Mouse (Mus musculus): Measurements from ENCODE around the gene Ccdc69. TPM values are rescaled to one million over a fixed set of nuclear protein-coding genes. Genes with fewer than 3 reads are reported as not detected.

The Ccdc69 gene
- polyA plus RNA-seq, 1 experiment from 2014 or later = 0.88 TPM

DNA sequence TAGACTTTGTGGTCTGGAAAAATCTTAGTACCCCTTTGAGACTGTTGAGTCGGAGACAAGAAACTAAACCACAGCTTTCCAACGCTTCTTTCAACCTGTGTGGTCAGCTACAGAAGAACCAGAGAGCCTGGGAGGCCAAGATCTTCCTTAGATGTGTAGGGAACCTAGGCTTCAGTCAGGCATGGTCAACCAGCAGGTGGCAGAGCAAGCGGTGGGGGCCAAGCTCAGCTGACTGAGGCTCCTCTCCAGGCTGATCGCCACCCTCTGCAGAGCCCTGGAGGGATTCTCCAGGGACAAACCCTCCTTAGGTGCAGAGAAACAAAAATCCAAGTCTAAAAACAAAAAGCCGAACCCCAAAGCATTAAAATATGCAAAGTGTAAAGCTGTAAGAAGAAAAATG is 31.3 kb downstream of the Ccdc69 start:
- WGBS = 57% methylated on average over 5 of the region's 5 CpGs
- Histone ChIP-seq H3K4me2 (ENCODE audit: low read depth, severe bottlenecking) (no peak overlapping the region), H3K27me3 (ENCODE audit: control insufficient read depth, insufficient read depth, low read length) (no peaks in the 10 kb centered on the region), H3K27ac (replicated peaks; ENCODE audit: low read depth, low read length) (no peak overlapping the region), H3K4me3 (ENCODE audit: low read depth, low read length) (no peak overlapping the region), H3K36me3 (ENCODE audit: control insufficient read depth, insufficient read depth, low read length) (no peaks in the 10 kb centered on the region), H3K4me1 (ENCODE audit: control insufficient read depth, insufficient read depth, low read length) (no peaks in the 10 kb centered on the region), H3K9ac (ENCODE audit: low read length) (no peak overlapping the region), H3K9me3 (ENCODE audit: control insufficient read depth, low read length) (no peaks in the 10 kb centered on the region)
- no peak for DNase-seq (ENCODE audit: low spot score)
- no peak for ATAC-seq (ENCODE audit: insufficient number of reproducible peaks, low FRiP score, low TSS enrichment, low read depth)

DNA sequence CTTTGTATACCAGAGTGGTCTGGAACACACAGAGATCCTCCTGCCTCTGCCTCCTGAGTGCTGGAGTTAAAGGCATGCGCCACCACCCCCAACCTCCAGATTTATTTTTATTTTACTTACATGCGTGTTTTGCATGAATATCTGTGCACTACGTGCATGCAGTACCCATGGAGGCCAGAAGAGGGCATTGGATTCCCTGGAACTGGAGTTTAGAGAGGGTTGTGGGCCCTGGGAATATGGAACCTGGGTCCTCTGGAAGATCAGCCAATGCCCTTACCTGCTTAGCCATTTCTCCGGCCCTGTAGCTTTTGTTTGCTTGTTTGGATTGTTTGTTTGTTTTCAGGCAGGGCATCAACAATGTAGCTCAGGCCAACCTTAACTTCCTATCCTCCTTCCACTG is 36.6 kb downstream of the Ccdc69 start:
- H3K9ac ChIP-seq (ENCODE audit: low read length) = no peak overlapping the region
- no peaks in the 10 kb centered on the region for H3K27me3 ChIP-seq (ENCODE audit: control insufficient read depth, insufficient read depth, low read length)
- 84% methylated on average over 4 of the region's 4 CpGs for WGBS
- DNase-seq (ENCODE audit: low spot score) (peak; percentile 28), ATAC-seq (ENCODE audit: insufficient number of reproducible peaks, low FRiP score, low TSS enrichment, low read depth) (no peak)
- H3K4me3 ChIP-seq (ENCODE audit: low read depth, low read length) = no peak overlapping the region
- H3K4me2 ChIP-seq (ENCODE audit: low read depth, severe bottlenecking) = no peak overlapping the region
- H3K36me3 ChIP-seq (ENCODE audit: control insufficient read depth, insufficient read depth, low read length) = no peaks in the 10 kb centered on the region
- H3K4me1 ChIP-seq (ENCODE audit: control insufficient read depth, insufficient read depth, low read length) = no peaks in the 10 kb centered on the region
- H3K9me3 ChIP-seq (ENCODE audit: control insufficient read depth, low read length) = no peaks in the 10 kb centered on the region
- H3K27ac ChIP-seq (replicated peaks; ENCODE audit: low read depth, low read length) = no peak overlapping the region

DNA sequence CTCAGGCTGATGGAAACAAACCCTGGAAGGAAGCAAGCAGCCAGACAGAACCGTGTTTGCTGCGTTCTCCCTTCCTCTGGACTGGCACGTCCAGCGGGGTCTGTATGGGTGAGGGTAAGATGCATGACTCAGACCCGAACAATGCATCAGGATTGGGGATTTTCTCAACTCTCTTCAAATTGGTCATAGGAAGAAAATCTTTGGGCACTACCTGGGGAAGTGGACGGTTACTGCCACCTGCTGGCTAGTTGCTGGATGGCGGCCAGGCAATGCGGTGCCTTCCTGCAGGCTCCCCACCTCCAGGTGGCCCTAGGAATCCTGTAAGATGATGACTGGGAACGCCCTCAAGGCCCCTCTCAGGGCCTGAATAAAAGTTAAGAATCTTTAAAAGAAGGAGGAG is 38.3 kb downstream of the Ccdc69 start:
- Histone ChIP-seq H3K27me3 (ENCODE audit: control insufficient read depth, insufficient read depth, low read length) (no peaks in the 10 kb centered on the region), H3K4me3 (ENCODE audit: low read depth, low read length) (no peak overlapping the region), H3K27ac (replicated peaks; ENCODE audit: low read depth, low read length) (no peak overlapping the region), H3K9ac (ENCODE audit: low read length) (no peak overlapping the region), H3K36me3 (ENCODE audit: control insufficient read depth, insufficient read depth, low read length) (no peaks in the 10 kb centered on the region), H3K4me1 (ENCODE audit: control insufficient read depth, insufficient read depth, low read length) (no peaks in the 10 kb centered on the region), H3K9me3 (ENCODE audit: control insufficient read depth, low read length) (no peaks in the 10 kb centered on the region), H3K4me2 (ENCODE audit: low read depth, severe bottlenecking) (no peak overlapping the region)
- peak; percentile 88 for DNase-seq (ENCODE audit: low spot score)
- WGBS = 10% methylated on average over 9 of the region's 9 CpGs
- no peak for ATAC-seq (ENCODE audit: insufficient number of reproducible peaks, low FRiP score, low TSS enrichment, low read depth)

GRCm38 (mm10) chr11:55036601-55037000 is 41.3 kb downstream of the Ccdc69 start:
- 17% methylated on average over 3 of the region's 3 CpGs for WGBS
- no peak overlapping the region for H3K27ac ChIP-seq (replicated peaks; ENCODE audit: low read depth, low read length)
- H3K9ac ChIP-seq (ENCODE audit: low read length) = no peak overlapping the region
- no peak overlapping the region for H3K4me2 ChIP-seq (ENCODE audit: low read depth, severe bottlenecking)
- ATAC-seq (ENCODE audit: insufficient number of reproducible peaks, low FRiP score, low TSS enrichment, low read depth) (no peak), DNase-seq (ENCODE audit: low spot score) (no peak)
- no peaks in the 10 kb centered on the region for H3K9me3 ChIP-seq (ENCODE audit: control insufficient read depth, low read length)
- no peaks in the 10 kb centered on the region for H3K27me3 ChIP-seq (ENCODE audit: control insufficient read depth, insufficient read depth, low read length)
- no peaks in the 10 kb centered on the region for H3K36me3 ChIP-seq (ENCODE audit: control insufficient read depth, insufficient read depth, low read length)
- H3K4me3 ChIP-seq (ENCODE audit: low read depth, low read length) = no peak overlapping the region
- peaks cover 8% of the 10 kb centered on the region; the same call in 1 of the 2 replicates for H3K4me1 ChIP-seq (ENCODE audit: control insufficient read depth, insufficient read depth, low read length)

- H3K36me3 ChIP-seq (ENCODE audit: control insufficient read depth, insufficient read depth, low read length) = no peaks in the 10 kb centered on the region
- H3K27ac ChIP-seq (replicated peaks; ENCODE audit: low read depth, low read length) = peak within 1 kb of the TSS; percentile 55; the same call in 1 of the 2 replicates
- H3K27me3 ChIP-seq (ENCODE audit: control insufficient read depth, insufficient read depth, low read length) = no peaks in the 10 kb centered on the region
- H3K9me3 ChIP-seq (ENCODE audit: control insufficient read depth, low read length) = no peaks in the 10 kb centered on the region
- peak within 1 kb of the TSS; percentile 67 for H3K4me3 ChIP-seq (ENCODE audit: low read depth, low read length)
- ATAC-seq (ENCODE audit: insufficient number of reproducible peaks, low FRiP score, low TSS enrichment, low read depth) = peak; percentile 87
- H3K4me2 ChIP-seq (ENCODE audit: low read depth, severe bottlenecking) = peak within 1 kb of the TSS; percentile 99
- peak; percentile 82 for DNase-seq (ENCODE audit: low spot score)
- H3K4me1 ChIP-seq (ENCODE audit: control insufficient read depth, insufficient read depth, low read length) = peaks cover 8% of the 10 kb centered on the region
- under 1% methylated on average over 41 of the region's 41 CpGs for WGBS
- H3K9ac ChIP-seq (ENCODE audit: low read length) = peak within 1 kb of the TSS; percentile 68
Observed at GRCm38 (mm10) chr11:55033040-55033660, 44.8 kb downstream of the Ccdc69 start, which contains the start of gene Anxa6. TSS of gene Anxa6 (minus strand) at chr11:55033445.

DNA sequence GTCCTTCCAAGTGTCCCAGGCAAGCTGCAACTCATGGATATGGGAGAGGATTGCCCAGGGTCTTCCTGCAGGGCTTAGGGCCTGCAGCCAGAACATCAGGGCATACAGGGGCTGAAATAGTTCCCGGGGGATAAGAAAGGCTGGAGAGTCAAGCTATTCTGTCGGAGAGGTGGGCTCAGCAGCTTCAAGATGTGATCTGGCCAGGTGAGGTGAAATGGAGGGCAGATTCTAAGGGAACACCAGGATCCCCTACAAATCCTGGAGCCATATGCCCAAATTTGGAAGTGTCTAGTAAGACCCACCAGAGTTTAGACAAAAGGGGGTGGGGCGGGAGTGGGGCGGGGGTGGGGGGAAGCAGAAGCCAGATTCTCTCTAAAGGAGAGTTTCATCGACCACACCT is 45.6 kb downstream of the Ccdc69 start:
- peak overlapping the region; percentile 55; the same call in 1 of the 2 replicates for H3K27ac ChIP-seq (replicated peaks; ENCODE audit: low read depth, low read length)
- no peak for DNase-seq (ENCODE audit: low spot score)
- no peak overlapping the region for H3K9ac ChIP-seq (ENCODE audit: low read length)
- H3K9me3 ChIP-seq (ENCODE audit: control insufficient read depth, low read length) = no peaks in the 10 kb centered on the region
- H3K4me1 ChIP-seq (ENCODE audit: control insufficient read depth, insufficient read depth, low read length) = peaks cover 8% of the 10 kb centered on the region
- peak overlapping the region; percentile 67 for H3K4me3 ChIP-seq (ENCODE audit: low read depth, low read length)
- no peak for ATAC-seq (ENCODE audit: insufficient number of reproducible peaks, low FRiP score, low TSS enrichment, low read depth)
- peak overlapping the region; percentile 99 for H3K4me2 ChIP-seq (ENCODE audit: low read depth, severe bottlenecking)
- 31% methylated on average over 5 of the region's 5 CpGs for WGBS
- H3K36me3 ChIP-seq (ENCODE audit: control insufficient read depth, insufficient read depth, low read length) = no peaks in the 10 kb centered on the region
- H3K27me3 ChIP-seq (ENCODE audit: control insufficient read depth, insufficient read depth, low read length) = no peaks in the 10 kb centered on the region

GRCm38 (mm10) chr11:55031991-55032280 is 46.0 kb downstream of the Ccdc69 start:
- WGBS = 8% methylated on average over 1 of the region's 4 CpGs
- H3K9ac ChIP-seq (ENCODE audit: low read length) = peak overlapping the region; percentile 30; the same call in 1 of the 2 replicates
- peak; percentile 41 for DNase-seq (ENCODE audit: low spot score)

DNA sequence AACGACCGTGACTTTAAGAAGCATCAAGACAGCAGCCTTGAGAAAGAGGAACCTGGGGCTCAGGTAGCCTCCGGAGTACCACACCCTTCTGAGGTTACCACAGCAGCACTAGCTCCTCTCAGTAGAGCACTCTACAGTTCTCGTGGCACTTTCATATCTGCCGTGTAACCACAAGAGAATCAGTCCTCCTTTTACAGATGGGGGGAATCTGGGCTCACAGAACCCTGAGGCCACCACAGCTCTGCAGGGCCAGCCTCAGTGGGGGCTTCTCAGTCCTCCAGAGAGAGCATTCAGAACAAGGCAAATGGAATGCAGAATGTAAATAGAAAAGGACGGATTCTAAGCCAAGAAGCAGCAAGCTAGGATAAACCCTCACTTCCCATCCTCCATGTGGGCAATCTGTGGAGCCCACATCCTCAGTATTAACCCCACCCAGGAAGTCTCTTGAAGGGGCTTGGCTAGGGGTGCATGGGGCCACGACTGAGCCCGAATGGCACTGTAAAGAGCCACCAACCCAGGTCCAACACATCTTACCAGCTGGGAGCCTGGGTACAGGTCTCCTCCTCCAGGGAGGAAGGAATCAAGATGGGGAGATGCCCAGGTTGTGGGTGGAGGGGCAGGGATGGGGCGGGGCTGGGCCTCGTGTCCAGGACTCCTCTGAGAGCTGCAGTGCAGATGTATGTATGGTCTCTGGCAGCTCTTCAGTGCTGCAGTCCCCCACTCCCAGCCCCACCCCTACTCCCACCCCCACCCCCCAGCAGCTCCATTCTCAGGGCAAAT is 46.5 kb downstream of the Ccdc69 start:
- Histone ChIP-seq H3K9me3 (ENCODE audit: control insufficient read depth, low read length) (no peaks in the 10 kb centered on the region), H3K27ac (replicated peaks; ENCODE audit: low read depth, low read length) (no peak overlapping the region), H3K36me3 (ENCODE audit: control insufficient read depth, insufficient read depth, low read length) (no peaks in the 10 kb centered on the region), H3K4me2 (ENCODE audit: low read depth, severe bottlenecking) (peak overlapping the region; percentile 99), H3K4me3 (ENCODE audit: low read depth, low read length) (peak overlapping the region; percentile 5; the same call in 1 of the 2 replicates), H3K27me3 (ENCODE audit: control insufficient read depth, insufficient read depth, low read length) (no peaks in the 10 kb centered on the region), H3K9ac (ENCODE audit: low read length) (peak overlapping the region; percentile 30; the same call in 1 of the 2 replicates), H3K4me1 (ENCODE audit: control insufficient read depth, insufficient read depth, low read length) (peaks cover 8% of the 10 kb centered on the region)
- ATAC-seq (ENCODE audit: insufficient number of reproducible peaks, low FRiP score, low TSS enrichment, low read depth) = 0 out of 2 replicates have a peak, but pooled peaks have one; percentile 17
- DNase-seq (ENCODE audit: low spot score) = no peak
- 57% methylated on average over 10 of the region's 10 CpGs for WGBS

More at GRCm38 (mm10) chr11:55031991-55032280, 46.0 kb downstream of the Ccdc69 start:
- no peaks in the 10 kb centered on the region for H3K36me3 ChIP-seq (ENCODE audit: control insufficient read depth, insufficient read depth, low read length)
- H3K4me2 ChIP-seq (ENCODE audit: low read depth, severe bottlenecking) = peak overlapping the region; percentile 99
- H3K4me1 ChIP-seq (ENCODE audit: control insufficient read depth, insufficient read depth, low read length) = peaks cover 8% of the 10 kb centered on the region
- ATAC-seq (ENCODE audit: insufficient number of reproducible peaks, low FRiP score, low TSS enrichment, low read depth) = no peak
- no peaks in the 10 kb centered on the region for H3K9me3 ChIP-seq (ENCODE audit: control insufficient read depth, low read length)
- H3K27me3 ChIP-seq (ENCODE audit: control insufficient read depth, insufficient read depth, low read length) = no peaks in the 10 kb centered on the region
- peak overlapping the region; percentile 67 for H3K4me3 ChIP-seq (ENCODE audit: low read depth, low read length)
- H3K27ac ChIP-seq (replicated peaks; ENCODE audit: low read depth, low read length) = peak overlapping the region; percentile 55; the same call in 1 of the 2 replicates
